Mouse (Mus musculus) embryonic facial prominence, embryonic 14.5 days (tissue): ENCODE data around the gene Knstrn. TPM values are rescaled to one million over a fixed set of nuclear protein-coding genes. Genes with fewer than 3 reads are reported as not detected.
A peak's percentile ranks its signal among the peaks of the same experiment; 100 is the strongest.

Experiments used
- ATAC-seq: fragments of 200-750 bp; cut with Nextera tagmentation; 2 replicates; pipeline ENCODE4 v1.8.0; 2017; ENCODE audit warnings: low read depth, moderate number of reproducible peaks, moderate TSS enrichment
- DNase-seq: peaks from one replicate; pipeline ENCODE4 v3.0.0-alpha.2; 2015; ENCODE audit warnings: low spot score
- H3K27ac ChIP-seq: fragments of 300-500 bp; sonication (generic); replicated peaks from 2 replicates; pipeline ENCODE4 v1.5.1; 2014; ENCODE audit warnings: low read depth, mild to moderate bottlenecking, low read length, moderate library complexity
- H3K27me3 ChIP-seq: fragments of 300-500 bp; sonication (generic); replicated peaks from 2 replicates; pipeline ENCODE4 v1.6.1; 2014; ENCODE audit warnings: low read length; ENCODE audit not compliant: control insufficient read depth, insufficient read depth
- H3K36me3 ChIP-seq: fragments of 300-500 bp; sonication (generic); 2 replicates; pipeline ENCODE4 v1.6.1; 2014; ENCODE audit warnings: low read length, mixed read lengths; ENCODE audit not compliant: control insufficient read depth, insufficient read depth
- H3K4me1 ChIP-seq: fragments of 300-500 bp; sonication (generic); 2 replicates; pipeline ENCODE4 v1.6.1; 2014; ENCODE audit warnings: antibody characterized with exemption, low read length; ENCODE audit not compliant: control insufficient read depth, insufficient read depth
- H3K4me2 ChIP-seq: fragments of 300-500 bp; sonication (generic); 2 replicates; pipeline ENCODE4 v1.6.1; 2014; ENCODE audit warnings: low read depth, mild to moderate bottlenecking, low read length, moderate library complexity, mixed read lengths
- H3K4me3 ChIP-seq: fragments of 300-500 bp; sonication (generic); 2 replicates; pipeline ENCODE4 v1.5.1; 2014; ENCODE audit warnings: low read depth, mild to moderate bottlenecking, low read length
- H3K9ac ChIP-seq: fragments of 300-500 bp; sonication (generic); 2 replicates; pipeline ENCODE4 v1.6.1; 2014; ENCODE audit warnings: low read depth, mild to moderate bottlenecking, low read length, moderate library complexity, mixed read lengths
- H3K9me3 ChIP-seq: fragments of 300-500 bp; sonication (generic); 2 replicates; pipeline ENCODE4 v1.6.1; 2016; ENCODE audit warnings: low read length; ENCODE audit not compliant: control insufficient read depth
- WGBS: fragments of 180-500 bp; shearing (Covaris S2); extraction: QIAGEN DNeasy Blood & Tissue Kit; methylation state at CpG from one replicate; pipeline ENCODE4 v1.1.7; 2014; 5-methylcytosine and 5-hydroxymethylcytosine counted together
- polyA plus RNA-seq: library from polyadenylated mRNA; unstranded; fragments of >200 nt; fragmentation: Nextera tagmentation; extraction: Ambion mirVana; gene quantifications from 2 replicates; pipeline ENCODE4 v1.2.1, GENCODE M21; 2014

Gene Knstrn
- polyA plus RNA-seq, 1 experiment from 2014 or later: 75.7 TPM

DNA sequence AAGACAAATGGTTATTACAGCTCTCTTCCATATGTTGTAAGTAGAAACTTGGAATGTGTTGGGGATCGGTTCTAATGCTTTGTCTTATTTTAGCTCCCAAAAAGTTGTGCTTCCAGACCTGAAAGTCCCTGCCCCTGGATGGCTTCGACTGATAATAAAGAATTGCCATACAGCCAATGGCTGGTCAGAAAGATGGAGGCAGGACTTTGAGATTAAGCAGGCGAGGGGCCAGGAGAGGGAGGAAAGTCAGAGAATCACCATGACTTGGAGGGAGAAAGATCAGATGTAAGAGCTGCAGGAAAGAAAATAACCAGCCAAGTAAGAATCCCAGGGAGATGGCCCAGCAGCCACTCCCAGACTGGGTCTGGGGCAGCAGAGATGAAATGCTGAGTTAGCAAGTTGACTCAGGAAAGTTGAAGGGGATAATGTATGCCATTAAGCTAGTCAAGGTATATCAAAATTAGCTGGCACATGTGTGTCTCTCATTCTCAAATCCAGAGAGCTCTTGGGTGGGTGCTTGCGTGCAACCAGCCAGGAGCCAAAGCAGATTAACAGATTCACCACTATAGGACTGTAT is 11.2 kb upstream of the Knstrn start:
- Histone ChIP-seq H3K4me2 (no peak overlapping the region), H3K4me3 (no peak overlapping the region), H3K27ac (no peak overlapping the region), H3K9ac (no peak overlapping the region), H3K27me3 (no peaks in the 10 kb centered on the region), H3K9me3 (peaks cover 5% of the 10 kb centered on the region; the same call in 1 of the 2 replicates), H3K36me3 (no peaks in the 10 kb centered on the region), H3K4me1 (no peaks in the 10 kb centered on the region)
- ATAC-seq (no peak), DNase-seq (no peak)
- WGBS: 67% methylated on average over 4 of the region's 4 CpGs

GRCm38 (mm10) chr2:118804474-118804873 is 9.3 kb upstream of the Knstrn start:
- Histone ChIP-seq H3K36me3 (no peaks in the 10 kb centered on the region), H3K4me2 (no peak overlapping the region), H3K27me3 (no peaks in the 10 kb centered on the region), H3K4me1 (no peaks in the 10 kb centered on the region), H3K9ac (no peak overlapping the region), H3K4me3 (no peak overlapping the region), H3K27ac (no peak overlapping the region), H3K9me3 (no peaks in the 10 kb centered on the region)
- DNase-seq (no peak), ATAC-seq (no peak)
- 73% methylated on average over 2 of the region's 2 CpGs for WGBS

GRCm38 (mm10) chr2:118805137-118805536 is 8.7 kb upstream of the Knstrn start:
- no peak for DNase-seq
- H3K4me3 ChIP-seq: no peak overlapping the region
- ATAC-seq: no peak
- H3K27me3 ChIP-seq: no peaks in the 10 kb centered on the region
- no peaks in the 10 kb centered on the region for H3K36me3 ChIP-seq
- H3K4me2 ChIP-seq: no peak overlapping the region
- no peaks in the 10 kb centered on the region for H3K4me1 ChIP-seq
- H3K9ac ChIP-seq: no peak overlapping the region
- 68% methylated on average over 3 of the region's 3 CpGs for WGBS
- no peaks in the 10 kb centered on the region for H3K9me3 ChIP-seq
- no peak overlapping the region for H3K27ac ChIP-seq

DNA sequence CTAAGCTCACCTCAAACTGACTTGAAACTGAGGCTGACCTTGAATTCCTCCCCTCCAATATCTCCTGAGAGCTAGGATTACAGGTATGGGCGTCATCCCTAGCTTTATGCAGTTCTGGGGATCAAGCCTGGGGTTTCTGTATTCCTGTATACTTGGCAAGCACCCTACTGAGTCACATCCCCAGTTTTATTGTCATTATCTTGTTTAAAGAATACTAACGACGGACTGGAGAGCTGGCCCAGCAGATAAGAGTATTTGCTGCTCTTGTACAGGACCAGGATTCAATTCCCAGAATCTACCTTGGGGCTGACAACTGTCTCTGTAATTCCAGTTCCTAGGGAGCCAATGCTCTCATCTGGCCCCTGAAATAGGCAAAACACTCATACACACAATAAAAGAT is 8.0 kb upstream of the Knstrn start:
- Histone ChIP-seq H3K9ac (no peak overlapping the region), H3K27me3 (no peaks in the 10 kb centered on the region), H3K36me3 (no peaks in the 10 kb centered on the region), H3K27ac (no peak overlapping the region), H3K4me1 (no peaks in the 10 kb centered on the region), H3K9me3 (no peaks in the 10 kb centered on the region), H3K4me2 (no peak overlapping the region), H3K4me3 (no peak overlapping the region)
- WGBS: 45% methylated on average over 3 of the region's 3 CpGs
- DNase-seq: no peak
- ATAC-seq: no peak

DNA sequence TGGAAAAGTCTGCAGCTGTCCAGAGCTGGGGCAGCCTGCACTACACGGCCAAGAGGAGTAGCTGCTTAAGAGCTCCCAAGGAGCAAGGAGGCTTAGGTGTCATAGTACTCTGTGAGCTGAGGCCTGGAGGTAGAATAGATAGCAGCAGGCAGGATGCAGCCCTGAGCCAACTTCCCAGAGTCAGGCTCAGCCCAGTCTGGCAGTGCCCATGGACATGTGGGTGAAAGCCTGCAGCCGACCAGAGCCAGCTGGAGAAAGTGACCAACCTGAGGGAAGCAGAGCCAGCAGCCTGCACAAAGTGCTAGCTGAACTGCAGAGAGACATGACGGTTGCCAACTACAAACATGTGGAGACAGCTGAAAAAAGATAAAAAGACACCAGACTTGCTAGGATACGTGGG is 6.9 kb upstream of the Knstrn start:
- no peak overlapping the region for H3K9ac ChIP-seq
- H3K36me3 ChIP-seq: no peaks in the 10 kb centered on the region
- DNase-seq (no peak), ATAC-seq (no peak)
- no peaks in the 10 kb centered on the region for H3K27me3 ChIP-seq
- no peak overlapping the region for H3K27ac ChIP-seq
- no peaks in the 10 kb centered on the region for H3K9me3 ChIP-seq
- WGBS: 53% methylated on average over 4 of the region's 4 CpGs
- no peaks in the 10 kb centered on the region for H3K4me1 ChIP-seq
- no peak overlapping the region for H3K4me2 ChIP-seq
- no peak overlapping the region for H3K4me3 ChIP-seq

GRCm38 (mm10) chr2:118810861-118811260 is 2.9 kb upstream of the Knstrn start:
- Histone ChIP-seq H3K27me3 (no peaks in the 10 kb centered on the region), H3K4me2 (no peak overlapping the region), H3K36me3 (no peaks in the 10 kb centered on the region), H3K4me3 (no peak overlapping the region), H3K27ac (no peak overlapping the region), H3K9me3 (no peaks in the 10 kb centered on the region), H3K4me1 (peaks cover 5% of the 10 kb centered on the region; the same call in 1 of the 2 replicates), H3K9ac (no peak overlapping the region)
- 6% methylated on average over 2 of the region's 2 CpGs for WGBS
- DNase-seq (no peak), ATAC-seq (no peak)

DNA sequence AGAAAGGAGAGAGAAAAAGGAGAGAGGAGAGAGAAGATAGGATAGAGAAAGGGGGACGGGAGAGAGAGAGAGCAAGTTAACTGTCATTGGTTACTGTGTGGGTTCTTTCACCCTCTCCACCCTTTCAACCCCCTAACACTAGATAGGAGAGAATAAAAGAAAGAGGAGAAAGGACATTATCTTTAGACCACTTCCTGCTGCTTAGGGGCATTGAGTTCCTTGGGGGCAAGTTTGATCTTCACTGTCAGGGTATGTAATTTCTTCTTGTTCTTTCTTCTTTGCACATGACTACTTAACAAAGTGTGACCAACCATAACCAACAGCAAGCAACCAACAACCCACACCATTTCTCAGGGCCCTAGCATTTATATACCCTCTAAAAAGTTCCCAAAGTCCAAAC is 1.1 kb upstream of the Knstrn start:
- Histone ChIP-seq H3K27me3 (no peaks in the 10 kb centered on the region), H3K36me3 (peaks cover 10% of the 10 kb centered on the region), H3K27ac (no peak overlapping the region), H3K4me3 (no peak overlapping the region), H3K9ac (no peak overlapping the region), H3K4me1 (peaks cover 5% of the 10 kb centered on the region; the same call in 1 of the 2 replicates), H3K4me2 (no peak overlapping the region), H3K9me3 (no peaks in the 10 kb centered on the region)
- ATAC-seq (no peak), DNase-seq (no peak)
- WGBS: 75% methylated on average over 1 of the region's 1 CpGs

DNA sequence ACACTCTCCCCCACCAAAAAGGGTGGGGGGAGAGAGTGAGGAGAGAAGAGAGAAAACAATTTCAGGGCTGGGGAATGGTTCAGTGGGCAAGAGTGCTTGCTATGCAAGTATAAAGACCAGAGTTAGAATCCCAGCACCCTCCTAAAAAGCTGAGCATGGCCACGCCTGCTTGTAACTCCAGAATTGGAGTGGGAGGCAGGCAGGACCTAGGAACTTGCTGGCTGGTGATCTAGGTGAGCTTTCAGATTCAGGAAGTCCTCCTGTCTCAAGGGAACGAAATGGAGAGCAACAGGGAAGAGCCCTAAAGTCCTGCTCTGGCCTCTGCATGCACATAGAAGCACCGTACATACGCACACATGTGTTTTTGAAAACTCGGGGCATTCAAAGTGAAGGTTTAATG is 9.0 kb downstream of the Knstrn start:
- Histone ChIP-seq H3K4me2 (no peak overlapping the region), H3K27ac (no peak overlapping the region), H3K9ac (no peak overlapping the region), H3K27me3 (no peaks in the 10 kb centered on the region), H3K4me1 (no peaks in the 10 kb centered on the region), H3K4me3 (no peak overlapping the region), H3K36me3 (peaks cover 64% of the 10 kb centered on the region), H3K9me3 (peaks cover 7% of the 10 kb centered on the region; the same call in 1 of the 2 replicates)
- DNase-seq (no peak), ATAC-seq (no peak)
- WGBS: 96% methylated on average over 5 of the region's 5 CpGs

DNA sequence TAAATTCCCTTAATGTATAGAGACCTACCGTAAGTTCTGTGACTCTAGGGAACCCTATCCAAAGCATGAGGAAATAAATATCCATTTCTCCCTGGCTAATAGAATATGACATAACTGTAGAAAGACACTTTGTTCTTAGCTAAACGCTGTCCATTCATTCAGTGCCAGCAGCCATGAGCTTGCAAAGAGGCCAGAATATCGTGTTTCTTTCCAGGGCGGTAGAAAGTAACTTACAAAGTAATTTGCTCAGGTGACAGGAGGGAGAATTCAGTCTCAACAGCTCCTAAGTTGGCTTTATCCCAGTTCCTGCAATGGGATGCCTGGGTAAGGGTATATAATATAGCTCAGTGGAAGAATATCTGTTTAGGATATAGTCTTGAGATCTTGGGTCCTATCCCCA is 10.6 kb downstream of the Knstrn start:
- Histone ChIP-seq H3K9me3 (peaks cover 7% of the 10 kb centered on the region; the same call in 1 of the 2 replicates), H3K4me3 (no peak overlapping the region), H3K36me3 (peaks cover 61% of the 10 kb centered on the region), H3K27me3 (no peaks in the 10 kb centered on the region), H3K27ac (no peak overlapping the region), H3K9ac (no peak overlapping the region), H3K4me1 (no peaks in the 10 kb centered on the region), H3K4me2 (no peak overlapping the region)
- 79% methylated on average over 4 of the region's 4 CpGs for WGBS
- peak; percentile 56 for DNase-seq
- ATAC-seq: peak; percentile 55; the same call in 1 of the 2 replicates
